Mouse (Mus musculus): ENCODE measurements around the gene Shisa2. TPM values are rescaled to one million over a fixed set of nuclear protein-coding genes. Genes with fewer than 3 reads are reported as not detected.

Shisa2 gene
- polyA plus RNA-seq, 1 experiment: 2.4 TPM

GRCm38 (mm10) chr14:59627823-59628222, 2.7 kb downstream of the Shisa2 start:
- TF ChIP-seq POLR2A (IDR thresholded peaks at IDR 0.05; ENCODE audit: extremely low read depth, insufficient read depth, low read length) (no peak), CTCF (IDR thresholded peaks at IDR 0.05; ENCODE audit: extremely low read depth, insufficient read depth, low read length) (no peak)
- Histone ChIP-seq H3K4me1 (ENCODE audit: control insufficient read depth, insufficient read depth, low read length) (no peaks in the 10 kb centered on the region), H3K4me3 (ENCODE audit: insufficient read depth, low read length) (no peak overlapping the region), H3K27ac (ENCODE audit: insufficient read depth, low read length) (no peak overlapping the region)

DNA sequence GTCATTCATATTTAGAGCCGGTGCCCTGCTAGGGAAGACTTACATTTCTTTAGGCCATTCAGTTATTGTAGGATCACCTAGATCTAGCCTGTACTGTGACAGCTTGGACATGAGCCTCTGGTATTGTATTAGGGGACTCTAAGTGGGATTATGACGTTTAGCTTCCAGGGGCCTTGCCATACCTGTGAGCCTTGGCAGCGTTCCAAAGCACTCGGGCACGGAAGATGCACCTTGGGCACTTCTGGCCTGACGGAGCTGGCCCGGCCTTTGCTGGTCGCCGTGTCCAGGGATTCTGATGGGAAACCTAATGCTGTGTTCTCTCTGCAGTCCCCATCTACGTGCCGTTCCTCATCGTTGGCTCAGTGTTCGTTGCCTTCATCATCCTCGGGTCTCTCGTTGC, 4.2 kb downstream of the Shisa2 start:
- no peaks in the 10 kb centered on the region for H3K4me1 ChIP-seq (ENCODE audit: control insufficient read depth, insufficient read depth, low read length)
- no peak overlapping the region for H3K4me3 ChIP-seq (ENCODE audit: insufficient read depth, low read length)
- no peak overlapping the region for H3K27ac ChIP-seq (ENCODE audit: insufficient read depth, low read length)
- no peak for TF ChIP-seq CTCF (IDR thresholded peaks at IDR 0.05; ENCODE audit: extremely low read depth, insufficient read depth, low read length)
- no peak for TF ChIP-seq POLR2A (IDR thresholded peaks at IDR 0.05; ENCODE audit: extremely low read depth, insufficient read depth, low read length)

- Histone ChIP-seq H3K4me1 (ENCODE audit: control insufficient read depth, insufficient read depth, low read length) (no peaks in the 10 kb centered on the region), H3K27ac (ENCODE audit: insufficient read depth, low read length) (no peak overlapping the region), H3K4me3 (ENCODE audit: insufficient read depth, low read length) (no peak overlapping the region)
- no peak for TF ChIP-seq CTCF (IDR thresholded peaks at IDR 0.05; ENCODE audit: extremely low read depth, insufficient read depth, low read length)
- TF ChIP-seq POLR2A (IDR thresholded peaks at IDR 0.05; ENCODE audit: extremely low read depth, insufficient read depth, low read length): no peak
These were observed 5.0 kb downstream of the Shisa2 start for GRCm38 (mm10) chr14:59630096-59630495.

DNA sequence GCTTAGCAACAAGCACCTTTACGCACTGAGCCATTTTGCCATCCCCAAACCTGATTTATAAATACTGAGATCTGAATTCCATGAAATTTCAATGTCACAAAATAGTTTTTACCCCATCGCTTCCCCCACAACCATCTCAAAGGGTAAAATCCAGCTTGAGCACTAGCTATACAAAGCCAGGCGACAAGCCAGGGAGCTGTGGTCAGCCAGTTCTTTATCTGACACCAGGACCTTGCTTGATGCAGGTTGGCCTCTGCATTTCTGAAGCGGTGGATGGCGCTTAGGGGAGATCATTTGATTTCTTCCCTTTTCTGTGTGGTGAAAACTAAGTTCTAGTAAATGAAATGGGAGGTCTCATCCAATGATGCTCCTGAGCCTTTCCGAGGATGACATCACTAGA, 7.0 kb downstream of the Shisa2 start:
- Histone ChIP-seq H3K4me1 (ENCODE audit: control insufficient read depth, insufficient read depth, low read length) (no peaks in the 10 kb centered on the region), H3K4me3 (ENCODE audit: insufficient read depth, low read length) (no peak overlapping the region), H3K27ac (ENCODE audit: insufficient read depth, low read length) (no peak overlapping the region)
- no peak for TF ChIP-seq CTCF (IDR thresholded peaks at IDR 0.05; ENCODE audit: extremely low read depth, insufficient read depth, low read length)
- TF ChIP-seq POLR2A (IDR thresholded peaks at IDR 0.05; ENCODE audit: extremely low read depth, insufficient read depth, low read length): no peak

DNA sequence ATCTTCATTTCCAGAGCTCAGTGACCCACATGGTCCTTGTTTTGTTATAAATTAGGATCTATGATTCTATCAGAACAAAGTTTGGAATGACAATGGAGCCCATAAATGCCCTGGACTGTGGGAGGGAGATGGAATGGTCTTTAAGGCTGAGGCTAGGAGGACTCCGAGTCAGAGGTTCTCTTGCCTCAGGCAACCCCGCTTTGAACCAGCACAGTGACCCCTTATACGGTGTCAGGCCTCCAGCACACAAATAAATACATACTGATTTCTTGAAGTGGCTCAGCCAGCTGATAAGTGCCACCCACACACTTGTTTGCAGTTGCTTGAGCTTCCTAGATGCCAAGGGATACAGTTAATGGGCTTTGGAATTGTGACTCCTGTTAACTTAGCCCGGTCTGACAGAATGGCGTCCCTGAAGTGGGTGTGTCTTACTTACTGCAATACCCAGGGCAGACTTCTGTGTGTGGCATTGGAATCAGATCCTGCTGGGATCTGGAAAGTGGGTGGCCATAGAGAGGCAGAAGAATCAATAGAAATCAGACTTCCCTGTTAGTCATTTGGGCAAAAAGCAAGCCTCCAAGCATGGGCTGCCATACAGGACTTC, 8.3 kb downstream of the Shisa2 start:
- TF ChIP-seq POLR2A (IDR thresholded peaks at IDR 0.05; ENCODE audit: extremely low read depth, insufficient read depth, low read length): no peak
- Histone ChIP-seq H3K4me3 (ENCODE audit: insufficient read depth, low read length) (no peak overlapping the region), H3K27ac (ENCODE audit: insufficient read depth, low read length) (no peak overlapping the region), H3K4me1 (ENCODE audit: control insufficient read depth, insufficient read depth, low read length) (no peaks in the 10 kb centered on the region)

GRCm38 (mm10) chr14:59633988-59634387, 8.9 kb downstream of the Shisa2 start:
- TF ChIP-seq POLR2A (IDR thresholded peaks at IDR 0.05; ENCODE audit: extremely low read depth, insufficient read depth, low read length) (no peak), CTCF (IDR thresholded peaks at IDR 0.05; ENCODE audit: extremely low read depth, insufficient read depth, low read length) (no peak)
- Histone ChIP-seq H3K4me1 (ENCODE audit: control insufficient read depth, insufficient read depth, low read length) (no peaks in the 10 kb centered on the region), H3K4me3 (ENCODE audit: insufficient read depth, low read length) (no peak overlapping the region), H3K27ac (ENCODE audit: insufficient read depth, low read length) (no peak overlapping the region)

GRCm38 (mm10) chr14:59638906-59639703, 14.0 kb downstream of the Shisa2 start:
- H3K4me1 ChIP-seq (ENCODE audit: control insufficient read depth, insufficient read depth, low read length): no peaks in the 10 kb centered on the region
- TF ChIP-seq CTCF (IDR thresholded peaks at IDR 0.05; ENCODE audit: extremely low read depth, insufficient read depth, low read length): no peak
- TF ChIP-seq POLR2A (IDR thresholded peaks at IDR 0.05; ENCODE audit: extremely low read depth, insufficient read depth, low read length): no peak
- no peak overlapping the region for H3K27ac ChIP-seq (ENCODE audit: insufficient read depth, low read length)
- H3K4me3 ChIP-seq (ENCODE audit: insufficient read depth, low read length): no peak overlapping the region

DNA sequence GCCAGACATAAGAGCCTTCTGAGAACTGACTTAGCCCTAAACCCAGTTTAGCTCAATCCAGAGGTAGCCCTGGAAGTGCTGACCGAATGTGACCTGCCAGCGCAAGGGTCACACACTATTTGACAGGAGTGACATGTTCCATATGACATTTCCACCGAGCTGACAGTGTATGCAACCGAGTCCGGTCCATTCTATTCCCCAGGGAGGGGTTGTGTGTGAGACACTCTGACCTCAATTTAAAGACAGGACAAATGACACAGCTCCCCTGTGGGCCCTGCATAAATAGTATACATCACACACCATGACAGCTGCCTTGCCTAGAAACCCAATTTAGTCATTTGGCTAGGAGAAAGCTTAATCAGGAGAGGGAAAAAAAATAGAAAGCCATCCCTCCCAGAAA, 16.7 kb downstream of the Shisa2 start:
- H3K27ac ChIP-seq (ENCODE audit: insufficient read depth, low read length): no peak overlapping the region
- no peak for TF ChIP-seq CTCF (IDR thresholded peaks at IDR 0.05; ENCODE audit: extremely low read depth, insufficient read depth, low read length)
- no peak for TF ChIP-seq POLR2A (IDR thresholded peaks at IDR 0.05; ENCODE audit: extremely low read depth, insufficient read depth, low read length)
- no peak overlapping the region for H3K4me3 ChIP-seq (ENCODE audit: insufficient read depth, low read length)
- H3K4me1 ChIP-seq (ENCODE audit: control insufficient read depth, insufficient read depth, low read length): no peaks in the 10 kb centered on the region

GRCm38 (mm10) chr14:59643582-59643981, 18.5 kb downstream of the Shisa2 start:
- TF ChIP-seq CTCF (IDR thresholded peaks at IDR 0.05; ENCODE audit: extremely low read depth, insufficient read depth, low read length) (no peak), POLR2A (IDR thresholded peaks at IDR 0.05; ENCODE audit: extremely low read depth, insufficient read depth, low read length) (no peak)
- H3K4me3 ChIP-seq (ENCODE audit: insufficient read depth, low read length): no peak overlapping the region
- no peaks in the 10 kb centered on the region for H3K4me1 ChIP-seq (ENCODE audit: control insufficient read depth, insufficient read depth, low read length)
- H3K27ac ChIP-seq (ENCODE audit: insufficient read depth, low read length): no peak overlapping the region

DNA sequence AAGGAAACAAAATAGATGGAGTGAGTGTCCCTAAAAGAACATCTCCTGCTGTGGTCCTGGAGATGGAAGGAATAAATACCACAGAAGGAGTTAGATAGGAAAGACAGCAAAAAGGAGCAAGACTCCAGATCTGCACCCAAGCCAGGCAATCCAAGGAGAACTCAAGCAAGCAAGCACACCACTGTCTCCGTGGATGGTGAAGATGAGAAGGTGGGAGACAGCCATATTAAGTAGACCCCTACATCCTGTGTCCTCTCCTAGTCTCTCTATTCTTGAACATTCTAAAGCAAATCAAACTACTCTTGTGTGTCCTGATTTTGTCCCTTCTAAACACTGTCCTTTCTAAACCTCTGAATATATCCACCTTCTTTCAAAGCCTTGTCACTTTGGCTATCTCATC, 19.1 kb downstream of the Shisa2 start:
- Histone ChIP-seq H3K4me1 (ENCODE audit: control insufficient read depth, insufficient read depth, low read length) (no peaks in the 10 kb centered on the region), H3K4me3 (ENCODE audit: insufficient read depth, low read length) (no peak overlapping the region), H3K27ac (ENCODE audit: insufficient read depth, low read length) (no peak overlapping the region)
- no peak for TF ChIP-seq POLR2A (IDR thresholded peaks at IDR 0.05; ENCODE audit: extremely low read depth, insufficient read depth, low read length)
- TF ChIP-seq CTCF (IDR thresholded peaks at IDR 0.05; ENCODE audit: extremely low read depth, insufficient read depth, low read length): no peak
